Mouse (Mus musculus) CH12.LX (cell line): ENCODE data around the gene Rspry1. TPM values are rescaled to one million over a fixed set of nuclear protein-coding genes. Genes with fewer than 3 reads are reported as not detected.

Source experiments
- DNase-seq: peaks from one replicate; pipeline ENCODE4 v3.0.0-alpha.2; 2013; ENCODE audit errors: extremely low read depth
- H3K27ac ChIP-seq: 2 replicates; pipeline ENCODE4 v1.5.1; 2012; ENCODE audit warnings: low read depth, mild to moderate bottlenecking, control low read depth, moderate library complexity; ENCODE audit not compliant: insufficient read depth
- H3K27me3 ChIP-seq: replicated peaks from 2 replicates; pipeline ENCODE3; 2012; ENCODE audit warnings: inconsistent platforms
- H3K36me3 ChIP-seq, 2 experiments: replicated peaks in 1 of 2; 2 replicates each; pipeline versions ENCODE3 to v1.6.1; 2012; ENCODE audit warnings: inconsistent platforms in 1 of 2, low read length in 1 of 2, mild to moderate bottlenecking in 1 of 2, mixed read lengths in 1 of 2, moderate library complexity in 1 of 2; ENCODE audit not compliant: control insufficient read depth in 1 of 2, insufficient read depth in 1 of 2
- H3K4me1 ChIP-seq, 2 experiments: 2 replicates each; pipeline ENCODE4 v1.6.1; 2012; ENCODE audit warnings: inconsistent platforms in 1 of 2, moderate library complexity in 1 of 2; ENCODE audit not compliant: insufficient read depth in 2 of 2, control insufficient read depth in 1 of 2
- H3K4me2 ChIP-seq: 2 replicates; pipeline ENCODE4 v1.6.1; 2012; ENCODE audit warnings: low read depth, mild to moderate bottlenecking, control low read depth; ENCODE audit not compliant: poor library complexity, insufficient read depth, severe bottlenecking
- H3K4me3 ChIP-seq, 3 experiments: fragments of 150-350 bp in 1 of 3; sonication (generic) in 1 of 3; replicated peaks in 1 of 3; 2 replicates each; pipeline versions ENCODE3 to v1.5.1; 2011 to 2012; ENCODE audit warnings: low read depth in 2 of 3, low read length in 2 of 3, mild to moderate bottlenecking in 2 of 3, moderate library complexity in 2 of 3, control low read depth in 1 of 3, improper control_type of control experiment in 1 of 3, inconsistent platforms in 1 of 3, mixed read lengths in 1 of 3; ENCODE audit not compliant: poor library complexity in 1 of 3
- H3K79me2 ChIP-seq: replicated peaks from 2 replicates; pipeline ENCODE4 v1.6.1; 2012; ENCODE audit warnings: mild to moderate bottlenecking, moderate library complexity; ENCODE audit not compliant: control insufficient read depth, poor library complexity, insufficient read depth, severe bottlenecking; ENCODE audit errors: extremely low read depth
- H3K9ac ChIP-seq: 2 replicates; pipeline ENCODE4 v1.6.1; 2012; ENCODE audit warnings: low read depth, mild to moderate bottlenecking, control low read depth, moderate library complexity; ENCODE audit not compliant: insufficient read depth
- H3K9me3 ChIP-seq: replicated peaks from 2 replicates; pipeline ENCODE3; 2012; ENCODE audit warnings: low read length, inconsistent platforms, mixed read lengths
- CHD2 ChIP-seq: IDR thresholded peaks from 2 replicates; pipeline ENCODE4 v1.6.1; 2011; ENCODE audit warnings: low read length, improper control_type of control experiment
- CTCF ChIP-seq, 2 experiments: IDR thresholded peaks in 1 of 2; conservative IDR thresholded peaks in 1 of 2; 2 replicates each; pipeline ENCODE4 v1.5.1; 2011 to 2012; ENCODE audit warnings: low read depth in 2 of 2, low read length in 2 of 2, improper control_type of control experiment in 1 of 2, inconsistent platforms in 1 of 2, mild to moderate bottlenecking in 1 of 2, moderate library complexity in 1 of 2
- E2F4 ChIP-seq: IDR thresholded peaks from 2 replicates; pipeline ENCODE4 v1.6.1; 2011; ENCODE audit warnings: low read depth, low read length, improper control_type of control experiment; ENCODE audit not compliant: insufficient replicate concordance
- ETS1 ChIP-seq: conservative IDR thresholded peaks from 2 replicates; pipeline ENCODE4 v1.6.1; 2012; ENCODE audit warnings: low read depth, mild to moderate bottlenecking, inconsistent platforms, low read length, improper control_type of control experiment, moderate library complexity
- MAX ChIP-seq: IDR thresholded peaks from 2 replicates; pipeline ENCODE4 v1.6.1; 2011; ENCODE audit warnings: low read length, improper control_type of control experiment
- MAZ ChIP-seq: IDR thresholded peaks from 2 replicates; pipeline ENCODE4 v1.6.1; 2012; ENCODE audit warnings: low read depth, mild to moderate bottlenecking, inconsistent platforms, low read length, improper control_type of control experiment, moderate library complexity
- MEF2A ChIP-seq: IDR thresholded peaks from 2 replicates; pipeline ENCODE4 v1.6.1; 2014; ENCODE audit warnings: low read depth, mild to moderate bottlenecking, inconsistent platforms, low read length, improper control_type of control experiment, borderline replicate concordance
- MYC ChIP-seq: IDR thresholded peaks from 2 replicates; pipeline ENCODE4 v1.6.1; 2011; ENCODE audit warnings: low read depth, mild to moderate bottlenecking, improper control_type of control experiment, low read length
- POLR2AphosphoS2 ChIP-seq: IDR thresholded peaks from 2 replicates; pipeline ENCODE4 v1.6.1; 2011; ENCODE audit warnings: low read depth, low read length, improper control_type of control experiment
- RAD21 ChIP-seq: IDR thresholded peaks from 2 replicates; pipeline ENCODE4 v1.6.1; 2011; ENCODE audit warnings: low read depth, mild to moderate bottlenecking, low read length, improper control_type of control experiment, moderate library complexity
- SMC3 ChIP-seq: IDR thresholded peaks from 2 replicates; pipeline ENCODE4 v1.6.1; 2011; ENCODE audit warnings: low read depth, low read length, improper control_type of control experiment
- UBTF ChIP-seq: IDR thresholded peaks from 2 replicates; pipeline ENCODE4 v1.6.1; 2012; ENCODE audit warnings: low read depth, mild to moderate bottlenecking, inconsistent platforms, low read length, improper control_type of control experiment, moderate library complexity
- USF2 ChIP-seq: conservative IDR thresholded peaks from 2 replicates; pipeline ENCODE4 v1.6.1; 2011; ENCODE audit warnings: low read depth, low read length, improper control_type of control experiment
- ZNF384 ChIP-seq: IDR thresholded peaks from 2 replicates; pipeline ENCODE4 v1.6.1; 2012; ENCODE audit warnings: low read depth, low read length, improper control_type of control experiment, inconsistent platforms
- dilution Hi-C: fragments of 300-500 bp; cut with MboI; formaldehyde crosslinking; loops from 2 replicates; pipeline ENCODE4 v1.14.3; 2020; ENCODE audit warnings: low sequenced_read_pairs; ENCODE audit not compliant: extremely low pct_unique_long_range_greater_than_20kb, extremely low pct_ligation_motif_present
- in situ Hi-C: fragments of 300-500 bp; cut with MboI; formaldehyde crosslinking; loops from 3 replicates; pipeline ENCODE4 v1.14.3; 2019; ENCODE audit warnings: low sequenced_read_pairs, low pct_ligation_motif_present, low pct_unique_long_range_greater_than_20kb, mixed read lengths
- polyA plus RNA-seq: library from polyadenylated mRNA; unstranded; fragments of >175 nt; gene quantifications from 2 replicates; pipeline ENCODE4 v1.2.1, GENCODE M21; 2012; ENCODE audit warnings: low read depth; ENCODE audit not compliant: insufficient read length
- total RNA-seq, 2 experiments: library from RNA; depleted of rRNA; stranded (reverse); fragments of 300-350 nt in 1 of 2; fragments of >200 nt in 1 of 2; gene quantifications; 2 replicates each; pipeline ENCODE4 v1.2.3; 2012 to 2014

Gene Rspry1
- total and polyA plus RNA-seq, 3 experiments = 13.4 to 23.5 (median 18.0) TPM

- Histone ChIP-seq H3K79me2 (peaks cover 10% of the 10 kb centered on the region), H3K27ac (no peak overlapping the region), H3K36me3 (peaks cover 0 to 3% of the 10 kb centered on the region in 2 experiments), H3K4me3 (no peak overlapping the region), H3K27me3 (no peaks in the 10 kb centered on the region), H3K9ac (no peak overlapping the region), H3K4me1 (peaks cover 0 to 9% of the 10 kb centered on the region in 2 experiments; a peak in 1 of 4 replicates), H3K4me2 (no peak overlapping the region), H3K9me3 (no peaks in the 10 kb centered on the region)
- in situ Hi-C loops (no loop called here), dilution Hi-C loops (no loop called here)
- DNase-seq = no peak
- TF ChIP-seq SMC3 (peak; percentile 41), ZNF384 (no peak), ETS1 (no peak), CHD2 (no peak), USF2 (no peak), CTCF (conservative IDR thresholded peaks at IDR 0.05 in 1 of 2, IDR thresholded peaks at IDR 0.05 in 1 of 2; ENCODE audit: low read depth in 2 of 2, low read length in 2 of 2) (peak in 1 of 2 experiments; percentile 64; a peak in 2 of 4 replicates), MYC (no peak), UBTF (no peak), RAD21 (peak; percentile 58), E2F4 (no peak)
Measured at GRCm38 (mm10) chr8:94607064-94607463, 5.3 kb downstream of the Rspry1 start.

DNA sequence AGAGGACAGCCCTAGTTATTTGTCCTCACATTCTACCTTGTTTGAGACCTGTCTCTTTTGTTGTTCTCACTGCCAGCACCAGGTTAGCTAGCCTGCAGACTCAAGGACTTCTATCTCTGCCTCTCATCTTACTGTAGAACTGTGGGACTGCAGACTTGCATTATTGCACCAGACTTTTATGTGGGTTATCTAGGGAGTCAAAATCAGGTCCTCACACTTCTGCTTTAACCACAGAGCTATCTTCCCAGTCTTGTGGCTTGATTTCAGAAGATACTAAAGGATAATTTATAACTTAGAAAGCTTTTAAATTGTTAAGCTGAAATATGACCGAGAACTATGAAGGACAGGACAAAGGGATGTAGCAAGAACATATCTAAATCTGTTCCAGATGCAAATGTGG, 23.1 kb downstream of the Rspry1 start:
- Histone ChIP-seq H3K27me3 (no peaks in the 10 kb centered on the region), H3K9me3 (no peaks in the 10 kb centered on the region), H3K4me3 (no peak overlapping the region), H3K27ac (no peak overlapping the region), H3K36me3 (peaks cover 12 to 29% of the 10 kb centered on the region in 2 experiments), H3K4me2 (no peak overlapping the region), H3K79me2 (no peaks in the 10 kb centered on the region), H3K4me1 (no peaks in the 10 kb centered on the region), H3K9ac (no peak overlapping the region)
- in situ Hi-C loops (no loop called here), dilution Hi-C loops (no loop called here)
- DNase-seq = no peak
- TF ChIP-seq MEF2A (no peak), MAZ (no peak), E2F4 (no peak), POLR2AphosphoS2 (no peak), MAX (no peak), MYC (no peak)
